In genomic region chr10:80069948-80070450, GRCm38 (mm10) we compare ENCODE assay signal across 16 mouse cellular contexts. TPM values are rescaled to one million over a fixed set of nuclear protein-coding genes. Genes with fewer than 3 reads are reported as not detected.
DNase-seq lines count a peak whose midpoint lies in the region; ATAC-seq and TF ChIP-seq lines count a peak whose summit lies in the region.
"Had no signal": no experiment of that assay in that cellular context is flagged by ENCODE, and none has a peak within 500 bp of the region (broad histone marks: within the 10 kb centered on the region; RNA-seq: fewer than 3 reads in every experiment).

No protein-coding gene starts in this region.

- H3K9ac ChIP-seq in midbrain, embryonic 11.5 days (ENCODE audit: low read length): no peak overlapping the region
- H3K9ac ChIP-seq in stomach, postnatal 0 days (ENCODE audit: low read length): no peak overlapping the region
- H3K9ac ChIP-seq: forebrain, postnatal 0 days; limb, embryonic 13.5 days; midbrain, embryonic 13.5 days had no signal

- peaks cover 54% of the 10 kb centered on the region for H3K4me1 ChIP-seq in heart, embryonic 10.5 days
- H3K4me1 ChIP-seq in midbrain, embryonic 11.5 days (ENCODE audit: control insufficient read depth, insufficient read depth, low read length): no peaks in the 10 kb centered on the region
- H3K4me1 ChIP-seq in midbrain, embryonic 10.5 days: peaks cover 15% of the 10 kb centered on the region
- H3K4me1 ChIP-seq in stomach, postnatal 0 days (replicated peaks; ENCODE audit: control insufficient read depth, insufficient read depth): peaks cover 16% of the 10 kb centered on the region

- no peak for TF ChIP-seq EP300 in stomach, postnatal 0 days (optimal IDR thresholded peaks at IDR 0.05)

- no peak overlapping the region for H3K4me3 ChIP-seq in heart, embryonic 10.5 days
- H3K4me3 ChIP-seq in midbrain, embryonic 11.5 days (ENCODE audit: low read depth, low read length): no peak overlapping the region
- no peak overlapping the region for H3K4me3 ChIP-seq in midbrain, embryonic 10.5 days
- H3K4me3 ChIP-seq in stomach, postnatal 0 days (ENCODE audit: low read depth, low read length): no peak overlapping the region
- H3K4me3 ChIP-seq: limb, embryonic 13.5 days; midbrain, embryonic 13.5 days had no signal

- H3K9me3 ChIP-seq in heart, embryonic 10.5 days: no peaks in the 10 kb centered on the region
- H3K9me3 ChIP-seq in midbrain, embryonic 11.5 days (ENCODE audit: control insufficient read depth, low read length): no peaks in the 10 kb centered on the region
- H3K9me3 ChIP-seq in midbrain, embryonic 10.5 days (replicated peaks): no peaks in the 10 kb centered on the region
- H3K9me3 ChIP-seq in stomach, postnatal 0 days (ENCODE audit: control insufficient read depth, low read length): no peaks in the 10 kb centered on the region
- H3K9me3 ChIP-seq: hindbrain, embryonic 10.5 days; limb, embryonic 13.5 days; midbrain, embryonic 13.5 days had no signal

- H3K27ac ChIP-seq in heart, embryonic 10.5 days: peak overlapping the region; percentile 85; the same call in 1 of the 2 replicates
- no peak overlapping the region for H3K27ac ChIP-seq in midbrain, embryonic 11.5 days (ENCODE audit: low read depth, low read length)
- H3K27ac ChIP-seq in midbrain, embryonic 10.5 days (replicated peaks): no peak overlapping the region
- peak overlapping the region; percentile 94; the same call in 1 of the 2 replicates for H3K27ac ChIP-seq in stomach, postnatal 0 days (replicated peaks)
- H3K27ac ChIP-seq: midbrain, embryonic 13.5 days had no signal

- TF ChIP-seq CTCF in stomach, postnatal 0 days (IDR thresholded peaks at IDR 0.05; ENCODE audit: low read depth): no peak

- intact Hi-C loops in heart, postnatal 10 days (cut with DNase I): loop anchor here (5.0 kb wide), 1 partner anchor 42 kb away; no protein-coding TSS in a partner anchor

- peaks cover 37% of the 10 kb centered on the region for H3K36me3 ChIP-seq in heart, embryonic 10.5 days
- H3K36me3 ChIP-seq in midbrain, embryonic 11.5 days (ENCODE audit: control insufficient read depth, insufficient read depth, low read length): no peaks in the 10 kb centered on the region; the same call in 1 of the 2 replicates
- H3K36me3 ChIP-seq in midbrain, embryonic 10.5 days: peaks cover 20% of the 10 kb centered on the region
- H3K36me3 ChIP-seq in stomach, postnatal 0 days (ENCODE audit: control insufficient read depth, insufficient read depth, low read length): peaks cover 7% of the 10 kb centered on the region; the same call in 1 of the 2 replicates

- no peaks in the 10 kb centered on the region for H3K27me3 ChIP-seq in heart, embryonic 10.5 days (ENCODE audit: insufficient read depth, poor library complexity, severe bottlenecking)
- no peaks in the 10 kb centered on the region for H3K27me3 ChIP-seq in midbrain, embryonic 11.5 days (ENCODE audit: control insufficient read depth, insufficient read depth, low read length)
- 0 out of 2 replicates have a peak, but pooled peaks cover 3% of the 10 kb centered on the region for H3K27me3 ChIP-seq in midbrain, embryonic 10.5 days (ENCODE audit: low read depth, poor library complexity, severe bottlenecking)
- no peaks in the 10 kb centered on the region for H3K27me3 ChIP-seq in stomach, postnatal 0 days (ENCODE audit: control insufficient read depth, insufficient read depth, low read length)
- H3K27me3 ChIP-seq: limb, embryonic 13.5 days; midbrain, embryonic 13.5 days had no signal

- peak; percentile 77 for DNase-seq in adrenal gland, adult 2 months
- DNase-seq in adrenal gland, adult 8-10 months: no peak
- no peak for DNase-seq in heart, embryonic 10.5 days (ENCODE audit: low spot score)
- no peak for DNase-seq in heart, postnatal 10 days
- peak; percentile 79 for DNase-seq in midbrain, embryonic 11.5 days (ENCODE audit: low spot score, missing footprints)
- no peak for DNase-seq in midbrain, embryonic 10.5 days (ENCODE audit: low spot score)
- DNase-seq in stomach, postnatal 0 days (ENCODE audit: low spot score): no peak
- no peak for DNase-seq in left cerebral cortex, adult 18-20 months (ENCODE audit: low spot score in 2 of 2)
- DNase-seq: cerebellum, postnatal 14 days; forebrain, postnatal 0 days; kidney, postnatal 25 days; retina, postnatal 1 day; thymus, postnatal 4 days had no signal

- no peak for ATAC-seq in midbrain, embryonic 11.5 days (ENCODE audit: low FRiP score)
- no peak for ATAC-seq in stomach, postnatal 0 days (ENCODE audit: low FRiP score, low TSS enrichment)
- ATAC-seq: forebrain, postnatal 0 days; midbrain, embryonic 13.5 days had no signal

- H3K4me2 ChIP-seq in midbrain, embryonic 11.5 days: no peak overlapping the region
- H3K4me2 ChIP-seq in stomach, postnatal 0 days (replicated peaks; ENCODE audit: low read depth): no peak overlapping the region
- H3K4me2 ChIP-seq: limb, embryonic 13.5 days; midbrain, embryonic 13.5 days had no signal

- WGBS in heart, embryonic 10.5 days: 86% methylated on average over 4 of the region's 4 CpGs
- WGBS in midbrain, embryonic 11.5 days: 89% methylated on average over 4 of the region's 4 CpGs
- 91% methylated on average over 4 of the region's 4 CpGs for WGBS in midbrain, embryonic 10.5 days
- WGBS in stomach, postnatal 0 days: 94% methylated on average over 4 of the region's 4 CpGs

RNA-seq across cellular contexts. Expression of gene Gpx4, which starts 23.0 kb away (rescaled TPM):
- 1,000 to 10,000 TPM; 1,287 to 1,377 TPM for total RNA-seq in adrenal gland, adult 2 months (2021)
- polyA plus RNA-seq in adrenal gland, adult 2 months (2012; rRNA removed): 1,827 and 2,443 TPM in 2 replicates
- total RNA-seq in adrenal gland, adult 8-10 months (2022): 100 to 1,000 TPM; 697 to 776 (median 769) TPM
- 767 and 797 TPM in 2 replicates for polyA plus RNA-seq in heart, embryonic 10.5 days (2016; fragmentation: Nextera tagmentation; extraction: Ambion mirVana)
- 100 to 1,000 TPM; 551 to 562 TPM for total RNA-seq in heart, postnatal 10 days (2021)
- 581 and 594 TPM in 2 replicates for polyA plus RNA-seq in midbrain, embryonic 11.5 days (2014; fragmentation: Nextera tagmentation; extraction: Ambion mirVana)
- 702 and 747 TPM in 2 replicates for polyA plus RNA-seq in midbrain, embryonic 10.5 days (2016; fragmentation: Nextera tagmentation; extraction: Ambion mirVana)
- polyA plus RNA-seq in stomach, postnatal 0 days (2015; fragmentation: Nextera tagmentation; extraction: Ambion mirVana): 435 and 445 TPM in 2 replicates
- total RNA-seq in left cerebral cortex, adult 18-20 months (2021): 100 to 1,000 TPM; 554 to 575 TPM

RNA-seq across cellular contexts. Expression of gene Polr2e, which starts 30.4 kb away (rescaled TPM):
- total RNA-seq in adrenal gland, adult 2 months (2021): 100 to 1,000 TPM in 1 of 2 experiments, 10 to 100 TPM in 1; 97.3 to 106 TPM
- 111 and 122 TPM in 2 replicates for polyA plus RNA-seq in adrenal gland, adult 2 months (2012; rRNA removed)
- total RNA-seq in adrenal gland, adult 8-10 months (2022): 100 to 1,000 TPM in 1 of 4 experiments, 10 to 100 TPM in 3; 79.1 to 104 (median 94.4) TPM
- 181 and 233 TPM in 2 replicates for polyA plus RNA-seq in heart, embryonic 10.5 days (2016; fragmentation: Nextera tagmentation; extraction: Ambion mirVana)
- total RNA-seq in heart, postnatal 10 days (2021): 10 to 100 TPM; 79.0 to 79.1 TPM
- 200 and 225 TPM in 2 replicates for polyA plus RNA-seq in midbrain, embryonic 11.5 days (2014; fragmentation: Nextera tagmentation; extraction: Ambion mirVana)
- polyA plus RNA-seq in midbrain, embryonic 10.5 days (2016; fragmentation: Nextera tagmentation; extraction: Ambion mirVana): 233 and 276 TPM in 2 replicates
- polyA plus RNA-seq in stomach, postnatal 0 days (2015; fragmentation: Nextera tagmentation; extraction: Ambion mirVana): 121 and 122 TPM in 2 replicates
- 10 to 100 TPM; 73.6 to 75.2 TPM for total RNA-seq in left cerebral cortex, adult 18-20 months (2021)

RNA-seq across cellular contexts. Expression of gene Sbno2, which starts 35.4 kb away (rescaled TPM):
- total RNA-seq in adrenal gland, adult 2 months (2021): 10 to 100 TPM; 38.5 to 59.3 TPM
- 102 and 120 TPM in 2 replicates for polyA plus RNA-seq in adrenal gland, adult 2 months (2012; rRNA removed)
- total RNA-seq in adrenal gland, adult 8-10 months (2022): 10 to 100 TPM; 27.4 to 54.8 (median 45.1) TPM
- 14.8 and 15.6 TPM in 2 replicates for polyA plus RNA-seq in heart, embryonic 10.5 days (2016; fragmentation: Nextera tagmentation; extraction: Ambion mirVana)
- total RNA-seq in heart, postnatal 10 days (2021): 10 to 100 TPM; 15.1 to 17.6 TPM
- 7.0 and 7.3 TPM in 2 replicates for polyA plus RNA-seq in midbrain, embryonic 11.5 days (2014; fragmentation: Nextera tagmentation; extraction: Ambion mirVana)
- 15.0 and 15.2 TPM in 2 replicates for polyA plus RNA-seq in midbrain, embryonic 10.5 days (2016; fragmentation: Nextera tagmentation; extraction: Ambion mirVana)
- polyA plus RNA-seq in stomach, postnatal 0 days (2015; fragmentation: Nextera tagmentation; extraction: Ambion mirVana): 10.7 and 11.0 TPM in 2 replicates
- total RNA-seq in left cerebral cortex, adult 18-20 months (2021): 10 to 100 TPM; 16.8 to 18.8 TPM

RNA-seq across cellular contexts. Expression of gene Stk11, which starts 45.6 kb away (rescaled TPM):
- 100 to 1,000 TPM; 153 to 156 TPM for total RNA-seq in adrenal gland, adult 2 months (2021)
- polyA plus RNA-seq in adrenal gland, adult 2 months (2012; rRNA removed): 151 and 159 TPM in 2 replicates
- total RNA-seq in adrenal gland, adult 8-10 months (2022): 100 to 1,000 TPM; 127 to 146 (median 143) TPM
- 12.4 and 17.8 TPM in 2 replicates for polyA plus RNA-seq in heart, embryonic 10.5 days (2016; fragmentation: Nextera tagmentation; extraction: Ambion mirVana)
- 100 to 1,000 TPM; 110 to 112 TPM for total RNA-seq in heart, postnatal 10 days (2021)
- polyA plus RNA-seq in midbrain, embryonic 11.5 days (2014; fragmentation: Nextera tagmentation; extraction: Ambion mirVana): 18.5 and 23.1 TPM in 2 replicates
- 18.0 and 19.7 TPM in 2 replicates for polyA plus RNA-seq in midbrain, embryonic 10.5 days (2016; fragmentation: Nextera tagmentation; extraction: Ambion mirVana)
- 10.3 and 11.2 TPM in 2 replicates for polyA plus RNA-seq in stomach, postnatal 0 days (2015; fragmentation: Nextera tagmentation; extraction: Ambion mirVana)
- 100 to 1,000 TPM; 108 to 109 TPM for total RNA-seq in left cerebral cortex, adult 18-20 months (2021)

RNA-seq across cellular contexts. Expression of gene Arhgap45, which starts 53.5 kb away (rescaled TPM):
- total RNA-seq in adrenal gland, adult 2 months (2021): 1 to 10 TPM; 3.9 to 6.7 TPM
- 11.0 and 14.6 TPM in 2 replicates for polyA plus RNA-seq in adrenal gland, adult 2 months (2012; rRNA removed)
- 10 to 100 TPM in 2 of 4 experiments, 1 to 10 TPM in 2; 6.4 to 10.6 (median 8.5) TPM for total RNA-seq in adrenal gland, adult 8-10 months (2022)
- 12.0 and 16.7 TPM in 2 replicates for polyA plus RNA-seq in heart, embryonic 10.5 days (2016; fragmentation: Nextera tagmentation; extraction: Ambion mirVana)
- 1 to 10 TPM; 5.0 to 6.1 TPM for total RNA-seq in heart, postnatal 10 days (2021)
- polyA plus RNA-seq in midbrain, embryonic 11.5 days (2014; fragmentation: Nextera tagmentation; extraction: Ambion mirVana): 3.6 and 3.8 TPM in 2 replicates
- 7.9 and 8.0 TPM in 2 replicates for polyA plus RNA-seq in midbrain, embryonic 10.5 days (2016; fragmentation: Nextera tagmentation; extraction: Ambion mirVana)
- polyA plus RNA-seq in stomach, postnatal 0 days (2015; fragmentation: Nextera tagmentation; extraction: Ambion mirVana): 2.0 TPM in 2 replicates
- 1 to 10 TPM; 3.7 to 4.1 TPM for total RNA-seq in left cerebral cortex, adult 18-20 months (2021)

Comparison
In these comparisons a context has a peak if more than half of its experiments do, and no peak if none do; other contexts are left out.
1. DNase-seq: peak in adrenal gland, adult 2 months (single experiment) and midbrain, embryonic 11.5 days (single experiment); none in adrenal gland, adult 8-10 months (single experiment), heart, embryonic 10.5 days (single experiment), heart, postnatal 10 days (0 of 2), midbrain, embryonic 10.5 days (single experiment), stomach, postnatal 0 days (single experiment) and left cerebral cortex, adult 18-20 months (0 of 2).
2. H3K27ac ChIP-seq: peak in heart, embryonic 10.5 days (single experiment) and stomach, postnatal 0 days (single experiment); none in midbrain, embryonic 11.5 days (single experiment) and midbrain, embryonic 10.5 days (single experiment).